Mouse (Mus musculus): ENCODE measurements around the gene Egf. TPM values are rescaled to one million over a fixed set of nuclear protein-coding genes. Genes with fewer than 3 reads are reported as not detected.

Gene Egf
- total RNA-seq, 1 experiment, result 2.2 TPM

GRCm38 (mm10) chr3:129797341-129797740, 42.2 kb upstream of the Egf start:
- Histone ChIP-seq H3K9ac (ENCODE audit: insufficient read depth, low read depth, low read length, poor library complexity, severe bottlenecking) (no peak overlapping the region), H3K36me3 (ENCODE audit: control insufficient read depth, insufficient read depth, low read length, poor library complexity, severe bottlenecking) (no peaks in the 10 kb centered on the region), H3K27ac (ENCODE audit: insufficient read depth, low read depth, low read length, poor library complexity, severe bottlenecking) (no peak overlapping the region), H3K4me3 (ENCODE audit: insufficient read depth in 1 of 2, low read depth in 1 of 2, low read length in 2 of 2, poor library complexity in 1 of 2, severe bottlenecking in 1 of 2) (no peak overlapping the region), H3K9me3 (ENCODE audit: control insufficient read depth, insufficient read depth, low read depth, low read length) (no peaks in the 10 kb centered on the region), H3K4me1 (ENCODE audit: control insufficient read depth in 2 of 2, insufficient read depth in 2 of 2, low read length in 2 of 2, poor library complexity in 1 of 2) (no peaks in the 10 kb centered on the region)
- in situ Hi-C loops (cut with MboI; ENCODE audit: low sequenced_read_pairs in 2 of 2, unreplicated experiment in 2 of 2), result no loop called here
- no peak for TF ChIP-seq ZNF384 (IDR thresholded peaks at IDR 0.05; ENCODE audit: low read depth, low read length)
- TF ChIP-seq HCFC1 (IDR thresholded peaks at IDR 0.05; ENCODE audit: borderline replicate concordance, insufficient read depth, low read length), result no peak
- no peak for TF ChIP-seq CHD2 (IDR thresholded peaks at IDR 0.05; ENCODE audit: low read depth, low read length)
- TF ChIP-seq MAFK (IDR thresholded peaks at IDR 0.05; ENCODE audit: insufficient read depth, low read depth, low read length), result no peak
- TF ChIP-seq ZC3H11A (IDR thresholded peaks at IDR 0.05; ENCODE audit: borderline replicate concordance, low read depth, low read length), result no peak
- DNase-seq (ENCODE audit: low read depth, low spot score), result no peak

DNA sequence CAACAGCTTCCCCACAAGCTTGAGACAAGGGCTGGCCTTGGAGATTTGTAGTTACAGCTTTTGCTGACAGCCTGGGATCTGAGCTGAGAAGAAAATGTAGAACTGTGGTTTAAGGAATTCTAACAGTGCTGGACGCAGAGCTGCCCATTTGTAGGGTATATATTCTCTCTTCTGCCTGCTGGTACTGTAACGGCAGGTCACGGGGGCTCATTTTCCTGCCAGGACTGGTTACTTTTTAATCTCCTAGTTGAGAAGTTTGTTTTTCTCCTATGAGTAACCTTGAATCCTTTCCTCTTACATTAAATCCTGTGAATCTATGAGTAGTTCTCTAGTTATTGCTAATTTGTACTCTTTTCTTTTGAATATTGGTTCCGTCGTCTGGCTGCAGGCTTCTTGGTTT, 38.7 kb upstream of the Egf start:
- in situ Hi-C loops (cut with MboI; ENCODE audit: low sequenced_read_pairs in 2 of 2, unreplicated experiment in 2 of 2), result no loop called here
- no peak for DNase-seq (ENCODE audit: low read depth, low spot score)
- Histone ChIP-seq H3K4me1 (ENCODE audit: control insufficient read depth in 2 of 2, insufficient read depth in 2 of 2, low read length in 2 of 2, poor library complexity in 1 of 2) (no peaks in the 10 kb centered on the region), H3K9ac (ENCODE audit: insufficient read depth, low read depth, low read length, poor library complexity, severe bottlenecking) (no peak overlapping the region), H3K27ac (ENCODE audit: insufficient read depth, low read depth, low read length, poor library complexity, severe bottlenecking) (no peak overlapping the region), H3K36me3 (ENCODE audit: control insufficient read depth, insufficient read depth, low read length, poor library complexity, severe bottlenecking) (no peaks in the 10 kb centered on the region), H3K9me3 (ENCODE audit: control insufficient read depth, insufficient read depth, low read depth, low read length) (no peaks in the 10 kb centered on the region), H3K4me3 (ENCODE audit: insufficient read depth in 1 of 2, low read depth in 1 of 2, low read length in 2 of 2, poor library complexity in 1 of 2, severe bottlenecking in 1 of 2) (no peak overlapping the region)
- TF ChIP-seq ZC3H11A (IDR thresholded peaks at IDR 0.05; ENCODE audit: borderline replicate concordance, low read depth, low read length) (no peak), ZNF384 (IDR thresholded peaks at IDR 0.05; ENCODE audit: low read depth, low read length) (no peak)

- in situ Hi-C loops (cut with MboI; ENCODE audit: low sequenced_read_pairs in 2 of 2, unreplicated experiment in 2 of 2), result no loop called here
- TF ChIP-seq ZC3H11A (IDR thresholded peaks at IDR 0.05; ENCODE audit: borderline replicate concordance, low read depth, low read length) (no peak), HCFC1 (IDR thresholded peaks at IDR 0.05; ENCODE audit: borderline replicate concordance, insufficient read depth, low read length) (no peak), MAFK (IDR thresholded peaks at IDR 0.05; ENCODE audit: insufficient read depth, low read depth, low read length) (no peak), ZNF384 (IDR thresholded peaks at IDR 0.05; ENCODE audit: low read depth, low read length) (no peak), CHD2 (IDR thresholded peaks at IDR 0.05; ENCODE audit: low read depth, low read length) (no peak)
- Histone ChIP-seq H3K36me3 (ENCODE audit: control insufficient read depth, insufficient read depth, low read length, poor library complexity, severe bottlenecking) (no peaks in the 10 kb centered on the region), H3K9me3 (ENCODE audit: control insufficient read depth, insufficient read depth, low read depth, low read length) (peaks cover 2% of the 10 kb centered on the region), H3K27ac (ENCODE audit: insufficient read depth, low read depth, low read length, poor library complexity, severe bottlenecking) (no peak overlapping the region), H3K4me3 (ENCODE audit: insufficient read depth in 1 of 2, low read depth in 1 of 2, low read length in 2 of 2, poor library complexity in 1 of 2, severe bottlenecking in 1 of 2) (no peak overlapping the region), H3K4me1 (ENCODE audit: control insufficient read depth in 2 of 2, insufficient read depth in 2 of 2, low read length in 2 of 2, poor library complexity in 1 of 2) (no peaks in the 10 kb centered on the region), H3K9ac (ENCODE audit: insufficient read depth, low read depth, low read length, poor library complexity, severe bottlenecking) (no peak overlapping the region)
- DNase-seq (ENCODE audit: low read depth, low spot score), result no peak
Observed at GRCm38 (mm10) chr3:129782746-129783145, 27.6 kb upstream of the Egf start.

DNA sequence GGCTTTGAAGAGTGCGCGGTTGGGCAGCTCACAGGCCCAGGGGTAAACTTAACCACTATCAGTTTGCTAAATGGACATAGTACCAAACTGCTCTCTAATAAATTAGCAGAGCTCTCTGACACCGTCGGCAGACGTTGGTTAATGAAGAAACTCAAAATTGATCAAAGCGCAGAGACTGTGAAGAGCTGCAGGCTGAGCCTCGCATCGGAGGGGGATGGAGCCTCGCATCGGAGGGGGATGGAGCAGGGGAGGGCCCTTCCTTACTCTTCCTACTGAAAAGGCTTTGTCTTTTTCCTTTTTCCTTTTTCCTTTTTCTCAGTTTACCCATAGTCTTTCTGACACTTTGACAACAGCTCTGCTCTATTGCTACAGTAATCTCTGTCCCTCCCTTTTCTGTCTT, 26.3 kb upstream of the Egf start:
- Histone ChIP-seq H3K9ac (ENCODE audit: insufficient read depth, low read depth, low read length, poor library complexity, severe bottlenecking) (no peak overlapping the region), H3K4me1 (ENCODE audit: control insufficient read depth in 2 of 2, insufficient read depth in 2 of 2, low read length in 2 of 2, poor library complexity in 1 of 2) (no peaks in the 10 kb centered on the region), H3K9me3 (ENCODE audit: control insufficient read depth, insufficient read depth, low read depth, low read length) (peaks cover 2% of the 10 kb centered on the region), H3K36me3 (ENCODE audit: control insufficient read depth, insufficient read depth, low read length, poor library complexity, severe bottlenecking) (no peaks in the 10 kb centered on the region), H3K27ac (ENCODE audit: insufficient read depth, low read depth, low read length, poor library complexity, severe bottlenecking) (no peak overlapping the region), H3K4me3 (ENCODE audit: insufficient read depth in 1 of 2, low read depth in 1 of 2, low read length in 2 of 2, poor library complexity in 1 of 2, severe bottlenecking in 1 of 2) (no peak overlapping the region)
- no peak for DNase-seq (ENCODE audit: low read depth, low spot score)
- TF ChIP-seq MAFK (IDR thresholded peaks at IDR 0.05; ENCODE audit: insufficient read depth, low read depth, low read length) (no peak), ZC3H11A (IDR thresholded peaks at IDR 0.05; ENCODE audit: borderline replicate concordance, low read depth, low read length) (no peak), HCFC1 (IDR thresholded peaks at IDR 0.05; ENCODE audit: borderline replicate concordance, insufficient read depth, low read length) (no peak), CHD2 (IDR thresholded peaks at IDR 0.05; ENCODE audit: low read depth, low read length) (no peak), ZNF384 (IDR thresholded peaks at IDR 0.05; ENCODE audit: low read depth, low read length) (no peak)
- in situ Hi-C loops (cut with MboI; ENCODE audit: low sequenced_read_pairs in 2 of 2, unreplicated experiment in 2 of 2), result no loop called here

- H3K27ac ChIP-seq (ENCODE audit: insufficient read depth, low read depth, low read length, poor library complexity, severe bottlenecking), result no peak overlapping the region
- no peaks in the 10 kb centered on the region for H3K4me1 ChIP-seq (ENCODE audit: control insufficient read depth in 2 of 2, insufficient read depth in 2 of 2, low read length in 2 of 2, poor library complexity in 1 of 2)
- H3K9ac ChIP-seq (ENCODE audit: insufficient read depth, low read depth, low read length, poor library complexity, severe bottlenecking), result no peak overlapping the region
- no peak for DNase-seq (ENCODE audit: low read depth, low spot score)
- H3K9me3 ChIP-seq (ENCODE audit: control insufficient read depth, insufficient read depth, low read depth, low read length), result no peaks in the 10 kb centered on the region
- H3K36me3 ChIP-seq (ENCODE audit: control insufficient read depth, insufficient read depth, low read length, poor library complexity, severe bottlenecking), result no peaks in the 10 kb centered on the region
- no peak for TF ChIP-seq ZC3H11A (IDR thresholded peaks at IDR 0.05; ENCODE audit: borderline replicate concordance, low read depth, low read length)
- TF ChIP-seq MAFK (IDR thresholded peaks at IDR 0.05; ENCODE audit: insufficient read depth, low read depth, low read length), result no peak
- no peak for TF ChIP-seq HCFC1 (IDR thresholded peaks at IDR 0.05; ENCODE audit: borderline replicate concordance, insufficient read depth, low read length)
- no peak overlapping the region for H3K4me3 ChIP-seq (ENCODE audit: insufficient read depth in 1 of 2, low read depth in 1 of 2, low read length in 2 of 2, poor library complexity in 1 of 2, severe bottlenecking in 1 of 2)
- in situ Hi-C loops (cut with MboI; ENCODE audit: low sequenced_read_pairs in 2 of 2, unreplicated experiment in 2 of 2), result no loop called here
Observed at GRCm38 (mm10) chr3:129771210-129771609, 16.1 kb upstream of the Egf start.

Measured in ES-E14 (cell line).